Mouse (Mus musculus): ENCODE data around the gene Ly75. TPM values are rescaled to one million over a fixed set of nuclear protein-coding genes. Genes with fewer than 3 reads are reported as not detected.

Ly75 gene
- total RNA-seq, 2 experiments from 2014 or later, result 6.7 to 10.0 TPM

DNA sequence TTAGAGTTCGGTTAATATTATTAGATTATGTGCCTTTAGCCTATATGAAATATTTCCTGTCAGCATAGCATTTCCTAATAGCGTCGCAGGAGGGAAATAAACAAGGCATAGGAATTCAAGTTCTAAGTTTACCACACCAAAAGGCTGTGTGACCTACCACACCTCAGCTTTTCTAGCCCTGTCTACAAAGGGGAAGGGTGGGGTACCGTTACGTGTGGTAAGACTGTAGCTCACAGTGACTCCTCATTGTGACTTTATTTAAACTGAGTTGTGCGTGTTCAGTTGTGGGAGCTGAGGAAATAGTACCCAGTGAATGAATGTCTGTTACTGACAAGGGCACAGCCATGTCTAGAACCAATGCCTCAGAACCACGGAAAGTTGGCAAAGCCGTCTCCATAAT, 8.0 kb downstream of the Ly75 start:
- no peak for ATAC-seq (ENCODE audit: poor library complexity, severe bottlenecking)

DNA sequence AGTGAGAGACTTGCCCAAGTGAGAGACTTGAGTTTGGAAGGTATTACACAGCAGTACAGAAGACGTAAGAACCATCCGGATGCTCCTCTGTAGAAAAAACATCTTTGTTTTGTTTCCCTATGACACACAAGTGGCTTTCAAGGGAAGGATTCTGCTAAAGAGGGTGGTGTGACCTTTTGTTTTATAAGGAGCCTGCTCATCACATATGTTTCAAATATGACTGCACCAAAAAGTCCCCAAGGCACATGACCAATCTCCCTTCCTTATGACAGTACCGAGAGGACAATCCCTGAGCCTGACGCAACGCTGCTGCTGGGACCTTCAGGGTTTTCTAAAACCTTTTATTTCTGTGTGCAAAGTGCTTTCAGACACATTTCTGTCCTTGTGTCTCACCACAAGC, 12.9 kb downstream of the Ly75 start:
- ATAC-seq (ENCODE audit: poor library complexity, severe bottlenecking), result no peak

DNA sequence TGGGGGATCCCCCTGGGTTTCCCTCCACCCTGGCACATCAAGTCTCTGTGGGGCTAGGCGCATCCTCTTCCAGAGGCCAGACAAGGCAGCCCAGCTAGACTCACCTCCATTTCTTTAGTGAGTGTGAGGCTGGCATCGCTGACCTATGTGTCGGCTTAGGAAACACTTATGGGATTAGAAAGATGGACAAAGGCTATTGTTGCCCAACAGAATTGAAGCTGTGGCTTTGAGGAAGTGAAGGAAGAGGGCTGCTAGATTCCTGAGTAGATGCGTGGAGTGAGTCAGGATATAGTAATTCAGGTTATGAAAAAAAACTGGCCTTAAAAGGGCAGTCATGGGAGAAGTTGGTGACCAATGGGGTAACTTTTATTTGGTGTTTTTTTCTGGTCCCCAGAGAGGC, 13.6 kb downstream of the Ly75 start:
- peak; percentile 49; the same call in 1 of the 2 replicates for ATAC-seq (ENCODE audit: poor library complexity, severe bottlenecking)

- ATAC-seq (ENCODE audit: poor library complexity, severe bottlenecking), result no peak
Measured at GRCm38 (mm10) chr2:60367871-60368270, 15.2 kb downstream of the Ly75 start.

DNA sequence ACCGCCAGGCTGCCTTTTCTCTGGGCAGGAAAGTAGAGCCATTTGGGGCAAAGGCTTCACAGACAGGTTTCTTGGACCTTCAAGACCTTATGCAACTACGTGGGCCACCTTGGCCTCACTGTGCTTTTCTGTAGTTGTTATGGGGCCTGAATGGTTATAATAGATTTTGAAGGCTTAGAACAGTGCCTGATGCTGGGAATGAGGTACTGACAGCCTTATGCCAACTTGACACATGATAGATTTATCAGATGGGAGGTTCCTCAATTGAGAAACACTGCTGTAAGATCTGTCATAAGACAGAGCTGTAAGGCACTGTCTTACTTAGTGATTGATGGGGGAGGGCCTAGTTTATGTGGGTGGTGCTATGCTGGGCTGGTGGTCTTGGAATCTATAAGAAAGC, 15.9 kb downstream of the Ly75 start:
- ATAC-seq (ENCODE audit: poor library complexity, severe bottlenecking), result no peak

GRCm38 (mm10) chr2:60365820-60366610, 17.1 kb downstream of the Ly75 start:
- ATAC-seq (ENCODE audit: poor library complexity, severe bottlenecking), result no peak

- ATAC-seq (ENCODE audit: poor library complexity, severe bottlenecking), result no peak
Measured at GRCm38 (mm10) chr2:60365138-60365775, 17.8 kb downstream of the Ly75 start.

DNA sequence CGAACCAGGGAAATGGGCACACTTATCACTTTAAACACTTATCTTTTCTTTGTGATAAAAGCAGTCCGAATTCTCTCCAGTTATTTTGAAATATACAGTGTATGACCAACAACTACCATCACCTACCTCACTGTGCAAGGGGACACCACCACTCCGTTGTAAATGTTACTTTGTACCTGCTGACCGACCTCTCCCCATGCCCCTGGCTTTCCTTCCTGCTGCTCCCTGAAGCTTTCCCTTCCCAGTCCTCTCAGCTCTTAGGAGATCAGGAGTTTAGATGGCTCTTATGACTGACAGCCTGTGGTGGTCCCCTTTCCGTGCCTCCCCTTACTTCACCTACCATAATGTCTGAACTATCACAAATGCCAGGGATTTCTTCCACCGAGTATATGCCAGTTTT, 21.0 kb downstream of the Ly75 start:
- ATAC-seq (ENCODE audit: poor library complexity, severe bottlenecking), result no peak

- no peak for ATAC-seq (ENCODE audit: poor library complexity, severe bottlenecking)
Measured at GRCm38 (mm10) chr2:60359796-60360195, 23.3 kb downstream of the Ly75 start.

DNA sequence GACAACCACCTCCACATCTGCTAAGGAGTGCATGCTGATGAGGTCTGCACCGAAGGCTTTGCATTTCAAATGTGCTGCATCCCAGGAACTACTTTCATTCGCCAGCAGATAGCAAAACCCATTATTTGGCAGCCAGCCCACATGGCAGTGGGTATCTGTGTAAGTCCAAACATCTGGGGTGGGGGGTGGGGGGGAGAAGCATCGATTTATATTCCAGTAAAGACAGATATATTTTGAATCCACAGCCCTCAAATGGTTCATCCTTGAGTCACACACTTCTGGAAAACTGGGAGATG, 27.8 kb downstream of the Ly75 start:
- ATAC-seq (ENCODE audit: poor library complexity, severe bottlenecking), result no peak

- 0 out of 2 replicates have a peak, but pooled peaks have one; percentile 35 for ATAC-seq (ENCODE audit: poor library complexity, severe bottlenecking)
Measured at GRCm38 (mm10) chr2:60354541-60355387, 28.3 kb downstream of the Ly75 start.

DNA sequence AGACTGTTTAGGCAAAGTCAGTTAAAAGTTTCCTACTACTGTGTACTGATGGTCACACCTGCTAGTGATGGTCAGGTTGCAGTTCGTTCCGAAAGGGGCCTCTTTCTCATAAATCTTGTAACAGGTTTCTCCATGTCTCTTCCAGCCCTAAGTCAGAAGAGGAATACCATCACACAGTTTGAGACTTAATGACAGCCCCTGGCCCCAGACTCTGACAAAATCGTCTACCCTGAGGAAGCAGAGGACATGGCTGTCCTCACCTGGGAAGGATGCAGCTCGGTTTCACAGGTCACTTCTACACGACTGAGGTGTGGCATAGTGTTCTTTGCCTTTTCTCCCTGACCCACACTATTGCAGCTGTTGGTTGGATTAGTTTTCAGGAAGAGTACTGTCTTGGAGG, 30.8 kb downstream of the Ly75 start:
- ATAC-seq (ENCODE audit: poor library complexity, severe bottlenecking), result no peak

- no peak for ATAC-seq (ENCODE audit: poor library complexity, severe bottlenecking)
Measured at GRCm38 (mm10) chr2:60351781-60352180, 31.3 kb downstream of the Ly75 start.

DNA sequence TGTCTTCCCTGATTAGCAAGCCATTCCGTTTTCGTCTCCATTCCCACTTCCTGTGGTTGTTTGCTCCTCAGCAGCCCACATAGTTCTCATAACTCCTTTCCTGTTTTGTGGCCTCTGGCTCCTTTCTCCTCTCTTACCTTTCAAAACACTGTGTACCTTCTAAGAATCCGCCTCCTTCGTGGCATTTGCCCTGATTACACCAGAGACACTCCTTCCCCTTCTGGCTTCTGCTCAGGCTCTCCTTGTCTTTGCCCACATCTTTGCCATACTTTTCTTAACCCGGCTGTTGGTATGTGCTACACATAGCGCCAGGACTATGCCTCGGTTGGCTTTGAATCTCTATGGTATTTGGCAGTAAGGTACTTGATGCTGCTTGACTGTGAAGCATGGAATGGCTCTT, 35.2 kb downstream of the Ly75 start:
- no peak for ATAC-seq (ENCODE audit: poor library complexity, severe bottlenecking)

DNA sequence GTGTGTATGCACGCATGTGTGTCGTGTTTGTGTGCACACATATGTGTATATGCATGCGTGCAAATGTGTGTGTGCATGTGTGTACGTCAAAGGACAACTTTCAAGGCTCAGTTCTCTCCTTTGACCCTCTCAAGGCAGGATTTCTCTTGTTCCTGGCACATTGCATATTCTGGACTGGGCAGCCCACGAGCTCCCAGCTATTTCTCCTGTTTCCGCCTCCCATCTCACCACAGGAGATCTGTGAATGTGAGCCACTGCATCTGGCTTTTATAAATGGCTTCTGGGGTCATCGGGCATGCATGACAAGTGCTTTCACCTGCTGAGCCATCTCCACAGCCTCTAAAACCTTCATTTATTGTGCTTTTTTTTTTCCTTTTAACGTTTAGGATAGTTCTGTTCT, 36.6 kb downstream of the Ly75 start:
- ATAC-seq (ENCODE audit: poor library complexity, severe bottlenecking), result no peak

GRCm38 (mm10) chr2:60345717-60346116, 37.4 kb downstream of the Ly75 start:
- ATAC-seq (ENCODE audit: poor library complexity, severe bottlenecking), result no peak

DNA sequence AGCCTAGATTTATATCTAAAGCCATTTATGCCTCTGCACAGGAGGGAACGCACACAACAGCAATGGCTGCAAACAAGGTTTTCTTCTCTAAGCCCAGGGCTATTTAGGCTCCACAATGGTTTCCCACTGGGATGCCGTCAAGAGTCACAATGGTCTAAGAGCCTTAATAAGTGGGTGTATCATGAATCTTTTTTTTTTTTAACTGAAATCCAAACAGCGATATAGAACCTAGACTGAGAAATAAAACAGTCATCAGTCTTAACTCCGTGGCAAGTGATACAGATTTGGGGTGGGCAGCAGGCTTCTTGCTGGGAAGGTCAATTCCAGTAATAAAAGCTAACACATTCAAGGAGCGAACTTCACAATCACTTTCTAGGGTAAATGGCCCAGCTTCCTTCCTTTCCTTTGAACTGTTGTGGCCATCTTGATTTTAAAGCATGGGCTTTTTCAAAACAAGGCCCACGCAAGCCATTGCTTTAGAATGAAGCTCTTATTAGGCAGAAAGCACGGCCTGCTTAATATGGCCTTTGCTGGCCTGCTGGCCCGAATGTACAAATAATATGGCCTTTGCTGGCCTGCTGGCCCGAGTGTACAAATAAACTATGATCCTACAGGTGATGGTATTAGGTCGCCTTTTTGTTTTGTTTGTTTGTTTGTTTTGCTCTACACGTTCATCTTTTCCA, 39.4 kb downstream of the Ly75 start:
- ATAC-seq (ENCODE audit: poor library complexity, severe bottlenecking), result no peak

DNA sequence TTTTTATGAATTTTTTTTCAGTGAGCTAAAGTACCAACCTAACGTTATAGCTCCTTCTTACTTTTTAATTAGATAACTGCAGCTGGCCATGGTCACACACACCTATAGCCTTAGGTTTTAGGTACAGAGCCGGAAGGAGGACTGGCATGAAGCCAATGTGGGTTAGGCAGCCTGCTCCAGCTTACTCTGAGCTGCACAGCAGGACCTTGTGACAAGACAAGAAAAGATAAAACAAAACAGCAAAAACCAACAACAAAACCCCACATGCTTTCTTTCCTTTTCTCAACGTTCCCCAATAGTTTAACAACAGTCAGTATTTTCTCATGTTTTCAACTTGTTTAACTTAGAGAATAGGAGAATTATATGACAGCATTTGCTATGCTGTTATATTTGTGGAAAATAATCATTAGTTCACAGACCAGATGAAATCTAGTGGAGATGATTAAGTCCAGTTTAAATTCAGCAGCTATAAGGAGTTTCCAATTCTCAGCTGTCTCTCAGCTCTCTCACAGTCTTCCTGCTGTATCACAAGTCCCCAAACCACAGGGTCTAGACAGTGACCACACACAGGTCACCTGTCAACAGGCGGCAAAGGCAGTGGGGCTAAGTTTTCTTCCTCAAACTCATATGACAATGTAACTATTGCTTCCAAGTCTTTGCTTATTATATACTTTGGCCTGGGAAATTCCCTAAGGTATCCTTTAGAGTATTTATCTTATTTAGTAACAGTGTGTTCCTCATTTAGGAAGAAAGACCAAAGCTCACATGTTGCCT, 40.8 kb downstream of the Ly75 start:
- ATAC-seq (ENCODE audit: poor library complexity, severe bottlenecking), result no peak

DNA sequence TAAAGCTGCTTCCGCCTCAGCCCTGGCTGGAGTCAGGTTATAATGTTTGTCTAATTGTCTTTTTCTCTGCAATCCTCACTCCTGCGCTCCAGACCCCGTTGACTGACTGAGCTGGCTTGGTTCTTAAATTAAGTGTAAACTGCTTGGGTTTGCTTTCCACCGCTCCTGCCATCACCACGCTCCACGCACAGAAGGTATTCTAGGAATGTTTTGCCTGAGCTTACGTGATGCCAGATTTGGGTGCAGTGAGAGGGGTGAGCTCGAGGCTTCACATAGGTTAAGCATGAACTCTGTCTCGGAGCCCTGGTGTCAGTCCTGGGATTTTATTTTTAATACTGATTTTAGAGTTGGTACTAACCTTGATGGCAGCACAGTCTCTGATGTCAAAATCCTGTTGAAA, 45.2 kb downstream of the Ly75 start:
- no peak for ATAC-seq (ENCODE audit: poor library complexity, severe bottlenecking)

- ATAC-seq (ENCODE audit: poor library complexity, severe bottlenecking), result no peak
Measured at GRCm38 (mm10) chr2:60328641-60329040, 54.5 kb downstream of the Ly75 start.
